Mouse (Mus musculus) C2C12 (cell line): ENCODE measurements around the gene Tmppe. TPM values are rescaled to one million over a fixed set of nuclear protein-coding genes. Genes with fewer than 3 reads are reported as not detected.

ENCODE experiments used
- H3K27me3 ChIP-seq: one replicate; pipeline ENCODE4 v1.6.1; 2011; ENCODE audit not compliant: control insufficient read depth, insufficient read depth, insufficient read length
- H3K36me3 ChIP-seq: one replicate; pipeline ENCODE4 v1.6.1; 2011; ENCODE audit not compliant: control insufficient read depth, insufficient read depth
- H3K4me3 ChIP-seq: one replicate; pipeline ENCODE4 v1.5.1; 2011; ENCODE audit warnings: mild to moderate bottlenecking, control low read depth; ENCODE audit not compliant: poor library complexity, insufficient read depth, severe bottlenecking
- H3K79me2 ChIP-seq: one replicate; pipeline ENCODE4 v1.6.1; 2011; ENCODE audit not compliant: control insufficient read depth, insufficient read depth
- H3K79me3 ChIP-seq: one replicate; pipeline ENCODE4 v1.6.1; 2011; ENCODE audit warnings: low read depth, control low read depth
- H3ac ChIP-seq: one replicate; pipeline ENCODE3; 2011; ENCODE audit warnings: low read depth; ENCODE audit not compliant: control insufficient read depth, insufficient read length
- CEBPB ChIP-seq: IDR thresholded peaks from one replicate; pipeline ENCODE4 v1.6.1; 2011; ENCODE audit warnings: low read depth, mild to moderate bottlenecking, control low read depth, moderate library complexity
- CTCF ChIP-seq: IDR thresholded peaks from one replicate; pipeline ENCODE4 v1.5.1; 2011; ENCODE audit not compliant: control insufficient read depth, insufficient read depth, insufficient read length
- FOSL1 ChIP-seq: IDR thresholded peaks from one replicate; pipeline ENCODE4 v1.8.0; 2011; ENCODE audit warnings: mild to moderate bottlenecking, low read length; ENCODE audit not compliant: poor library complexity, insufficient read depth, severe bottlenecking
- MAX ChIP-seq: IDR thresholded peaks from one replicate; pipeline ENCODE4 v1.6.1; 2011; ENCODE audit warnings: mild to moderate bottlenecking, control low read depth
- MYOD1 ChIP-seq: IDR thresholded peaks from one replicate; pipeline ENCODE4 v1.6.1; 2011; ENCODE audit warnings: low read depth; ENCODE audit not compliant: control insufficient read depth, insufficient read length
- MYOG ChIP-seq: IDR thresholded peaks from one replicate; pipeline ENCODE4 v1.6.1; 2011; ENCODE audit not compliant: control insufficient read depth, insufficient read length; ENCODE audit errors: extremely low read depth
- USF1 ChIP-seq: IDR thresholded peaks from one replicate; pipeline ENCODE4 v1.6.1; 2011; ENCODE audit warnings: low read depth, mild to moderate bottlenecking, control low read depth, moderate library complexity
- polyA plus RNA-seq: library from polyadenylated mRNA; unstranded; fragments of >200 nt; fragmentation: generic; extraction: Trizol; gene quantifications from one replicate; pipeline ENCODE4 v1.2.1, GENCODE M21; 2012; ENCODE audit warnings: missing spikeins

Tmppe gene
- polyA plus RNA-seq, 1 experiment = 2.5 TPM

DNA sequence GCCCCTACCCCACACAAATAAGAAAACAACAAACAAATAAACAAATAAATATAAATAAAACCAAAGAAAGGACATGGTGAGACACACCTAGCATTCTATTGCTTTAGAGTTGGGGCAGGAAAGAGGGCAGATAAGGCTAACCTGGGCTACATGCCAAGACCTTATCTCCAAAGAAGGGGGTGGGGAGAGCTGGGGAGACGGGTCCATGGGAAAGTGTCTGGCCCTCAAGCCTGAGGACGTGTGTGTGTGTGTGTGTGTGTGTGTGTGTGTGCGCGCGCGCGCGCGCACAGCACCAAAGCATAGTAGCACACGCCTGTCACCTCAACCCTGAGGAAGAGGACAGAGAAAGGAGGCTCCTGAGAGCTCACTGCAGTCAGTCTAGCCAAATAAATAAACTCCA lies 23.7 kb upstream of the Tmppe start:
- H3K36me3 ChIP-seq = peaks cover 22% of the 10 kb centered on the region
- H3K79me3 ChIP-seq = no peaks in the 10 kb centered on the region
- H3K27me3 ChIP-seq = no peaks in the 10 kb centered on the region
- H3K4me3 ChIP-seq = no peak overlapping the region
- TF ChIP-seq CEBPB (no peak), MYOG (no peak)
- H3K79me2 ChIP-seq = no peaks in the 10 kb centered on the region
- H3ac ChIP-seq = no peak overlapping the region

DNA sequence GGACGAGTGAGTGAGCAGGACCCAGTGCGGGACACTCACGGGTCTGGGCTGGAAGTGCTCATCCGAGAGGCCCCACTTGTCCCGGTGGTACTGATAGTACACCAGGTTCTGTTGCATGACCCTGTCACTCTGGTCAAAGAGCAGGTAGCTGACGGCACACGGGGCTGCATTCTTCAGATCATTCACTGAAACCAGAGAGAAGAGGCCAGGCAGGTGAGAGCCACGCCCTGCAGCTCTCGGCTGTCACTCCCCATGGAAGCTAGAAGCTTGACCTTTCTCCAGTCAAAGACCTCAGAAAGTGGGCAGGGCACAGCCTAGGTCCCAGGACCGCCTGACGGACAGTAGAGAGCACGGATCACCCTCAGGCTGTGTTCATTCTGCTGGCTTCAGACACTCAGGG lies 21.0 kb upstream of the Tmppe start:
- Histone ChIP-seq H3K79me3 (no peaks in the 10 kb centered on the region), H3K36me3 (peaks cover 27% of the 10 kb centered on the region), H3K79me2 (no peaks in the 10 kb centered on the region), H3K4me3 (no peak overlapping the region), H3K27me3 (no peaks in the 10 kb centered on the region), H3ac (no peak overlapping the region)
- no peak for TF ChIP-seq MAX
- TF ChIP-seq FOSL1 = no peak
- TF ChIP-seq MYOG = no peak
- TF ChIP-seq MYOD1 = no peak
- no peak for TF ChIP-seq CEBPB
- no peak for TF ChIP-seq USF1
- TF ChIP-seq CTCF = no peak

DNA sequence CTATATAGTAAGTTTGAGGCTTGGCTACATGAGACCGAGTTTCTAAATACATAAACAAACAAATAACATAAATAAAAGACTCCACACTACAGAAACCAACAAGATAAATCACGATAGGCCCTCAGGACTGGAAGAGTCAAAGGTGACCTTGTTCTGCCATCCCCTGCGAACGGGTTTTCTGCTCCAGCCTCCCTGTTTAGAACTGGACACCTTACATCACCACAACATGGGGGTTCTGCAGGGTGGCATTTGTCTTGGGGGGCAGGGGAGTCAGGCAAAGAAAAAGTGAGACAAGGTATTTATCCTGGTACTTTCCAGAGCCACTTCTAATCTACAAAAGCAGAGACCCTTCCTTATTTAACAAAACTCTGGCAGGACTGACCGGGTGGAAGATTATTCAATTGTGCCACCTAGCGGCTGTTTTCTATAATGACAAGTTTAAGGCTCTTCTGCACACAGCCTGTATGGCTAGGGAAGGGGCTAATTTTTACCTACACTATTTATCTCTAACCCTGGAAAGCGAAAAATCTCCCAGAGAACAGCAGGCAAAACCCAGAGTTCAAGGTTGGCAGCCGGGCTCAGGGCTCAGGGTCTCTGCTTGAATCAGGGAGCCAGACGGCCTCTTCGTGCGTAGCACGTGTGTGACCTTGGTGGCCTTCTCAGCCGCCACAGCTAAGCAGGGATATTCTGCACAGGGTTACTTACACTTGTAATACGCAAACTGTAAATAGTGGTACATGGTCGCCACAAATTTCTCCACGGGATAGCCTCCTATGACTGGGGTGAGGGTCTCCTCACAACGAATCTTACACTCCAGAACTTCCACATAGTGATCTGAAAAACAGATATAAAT lies 19.8 kb upstream of the Tmppe start:
- Histone ChIP-seq H3K27me3 (no peaks in the 10 kb centered on the region), H3K79me3 (no peaks in the 10 kb centered on the region), H3ac (no peak overlapping the region), H3K36me3 (peaks cover 19% of the 10 kb centered on the region), H3K4me3 (no peak overlapping the region), H3K79me2 (no peaks in the 10 kb centered on the region)
- TF ChIP-seq MYOD1 (no peak), FOSL1 (no peak), CTCF (no peak), MAX (no peak)

DNA sequence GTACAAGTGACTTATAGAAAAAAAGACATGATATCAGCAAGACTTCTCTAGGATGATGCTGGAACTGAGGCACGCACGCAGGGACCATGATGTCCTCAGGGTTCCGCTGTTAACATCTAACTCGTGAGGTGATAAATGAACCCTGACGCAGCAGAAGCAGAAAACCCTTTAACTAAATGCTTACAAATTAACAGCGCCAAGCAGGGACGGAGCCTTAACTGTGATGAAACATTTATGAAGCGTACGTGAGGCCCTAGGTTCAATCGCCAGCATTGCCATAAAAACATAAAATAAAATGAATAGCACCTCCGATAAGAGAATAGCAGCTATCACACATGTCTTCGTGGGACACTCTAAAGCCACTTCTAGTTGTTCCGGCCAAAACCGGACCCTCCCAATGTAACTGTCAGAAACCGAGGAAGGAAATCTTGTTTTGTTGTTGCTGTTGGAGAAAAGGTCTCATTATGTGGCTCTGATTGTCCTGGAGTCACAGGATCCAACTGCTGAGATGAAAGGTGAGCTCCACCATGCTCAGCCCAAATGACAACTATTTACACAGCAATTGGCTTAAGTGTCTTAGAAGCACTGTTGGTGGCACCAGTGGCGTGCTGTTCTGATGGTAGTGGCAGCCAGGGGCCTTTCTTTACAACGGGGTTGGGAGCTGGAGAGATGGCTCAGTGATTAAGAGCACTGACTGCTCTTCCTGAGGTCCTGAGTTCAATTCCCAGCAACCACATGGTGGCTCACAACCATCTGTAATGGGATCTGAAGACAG lies 17.8 kb upstream of the Tmppe start:
- Histone ChIP-seq H3ac (no peak overlapping the region), H3K27me3 (no peaks in the 10 kb centered on the region), H3K79me2 (peaks cover 5% of the 10 kb centered on the region), H3K79me3 (peaks cover 4% of the 10 kb centered on the region), H3K4me3 (no peak overlapping the region), H3K36me3 (peaks cover 16% of the 10 kb centered on the region)
- TF ChIP-seq MYOG (no peak), MYOD1 (no peak)

DNA sequence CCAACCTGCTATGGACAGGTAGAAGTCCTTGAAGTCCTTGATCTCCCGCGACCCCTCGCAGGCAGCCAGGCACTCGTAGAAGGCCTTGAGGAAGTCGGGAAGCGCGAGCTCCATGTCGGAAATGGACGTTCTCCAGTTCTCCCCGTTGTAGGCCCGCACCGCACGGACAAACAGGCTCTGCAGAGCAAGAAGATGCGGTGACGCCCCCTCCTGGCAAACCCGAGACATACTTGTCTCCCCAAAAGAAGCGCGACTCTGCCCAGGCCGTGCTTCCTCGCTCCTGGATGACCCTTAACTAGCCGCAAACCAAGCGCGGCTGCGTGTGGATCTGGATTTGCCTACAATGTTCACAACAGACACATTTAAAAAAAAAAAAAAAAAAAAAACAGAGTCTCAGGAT lies 16.2 kb upstream of the Tmppe start:
- peaks cover 21% of the 10 kb centered on the region for H3K79me2 ChIP-seq
- no peaks in the 10 kb centered on the region for H3K27me3 ChIP-seq
- H3K79me3 ChIP-seq = peaks cover 11% of the 10 kb centered on the region
- TF ChIP-seq FOSL1 (no peak), MAX (no peak), MYOG (no peak), USF1 (no peak), CTCF (no peak), MYOD1 (no peak), CEBPB (no peak)
- H3ac ChIP-seq = no peak overlapping the region
- peaks cover 10% of the 10 kb centered on the region for H3K36me3 ChIP-seq
- H3K4me3 ChIP-seq = no peak overlapping the region

DNA sequence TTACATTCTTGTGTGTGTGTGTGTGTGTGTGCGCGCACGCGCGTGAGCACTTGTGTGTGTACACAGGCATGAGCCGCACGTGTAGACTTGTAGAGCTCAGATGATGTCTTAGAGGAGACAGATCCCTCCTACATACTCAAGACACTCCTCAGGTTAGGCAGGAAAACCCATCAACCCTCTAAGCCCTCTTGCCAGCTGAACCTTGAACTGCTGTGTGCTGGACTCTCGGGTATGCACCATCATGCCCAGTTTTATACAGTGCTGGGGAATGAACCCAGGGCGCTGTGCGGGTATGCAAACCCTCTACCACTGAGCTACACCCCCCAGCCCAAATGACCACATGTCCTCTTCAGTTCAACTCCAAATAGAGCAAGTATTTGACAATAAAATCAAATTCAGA lies 15.7 kb upstream of the Tmppe start:
- peaks cover 10% of the 10 kb centered on the region for H3K36me3 ChIP-seq

More for the DNA sequence above, 15.7 kb upstream of the Tmppe start:
- Histone ChIP-seq H3ac (no peak overlapping the region), H3K79me3 (peaks cover 11% of the 10 kb centered on the region), H3K79me2 (peaks cover 24% of the 10 kb centered on the region), H3K4me3 (no peak overlapping the region), H3K27me3 (no peaks in the 10 kb centered on the region)
- TF ChIP-seq MYOD1 = no peak
- no peak for TF ChIP-seq FOSL1
- no peak for TF ChIP-seq USF1
